Mouse (Mus musculus): Measurements from ENCODE around the gene Rpl11.

DNA sequence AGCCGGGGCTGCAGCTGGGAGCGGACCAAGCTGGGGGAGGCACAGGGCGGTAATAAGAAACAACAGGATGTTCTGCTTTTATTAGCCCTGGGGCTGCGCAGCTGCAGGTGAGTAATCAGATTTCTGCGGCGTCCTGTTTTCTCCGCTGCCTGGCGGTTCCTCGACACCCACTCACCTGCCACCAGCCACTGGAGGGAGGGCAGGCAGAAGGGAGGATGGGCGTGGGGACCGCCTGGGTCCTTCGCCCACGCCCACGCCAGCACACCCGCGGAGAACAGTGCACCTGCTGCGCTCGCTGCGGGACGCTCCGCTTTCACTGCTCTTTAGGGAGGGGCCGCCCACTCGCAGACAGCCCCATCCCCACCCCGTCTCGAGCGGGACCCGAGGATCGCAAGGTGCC is 28.5 kb upstream of the Rpl11 start:
- TF ChIP-seq TAL1 (IDR thresholded peaks at IDR 0.05; ENCODE audit: low read length) (no peak), GATA1 (IDR thresholded peaks at IDR 0.05; ENCODE audit: low read length) (no peak)
